Mouse (Mus musculus): Measurements from ENCODE around the gene Vwde. TPM values are rescaled to one million over a fixed set of nuclear protein-coding genes. Genes with fewer than 3 reads are reported as not detected.

The Vwde gene
- polyA plus RNA-seq, 1 experiment: not detected

- 94% methylated on average over 1 of the region's 1 CpGs for WGBS
Measured at GRCm38 (mm10) chr6:13137255-13137654, 87.5 kb downstream of the Vwde start.

GRCm38 (mm10) chr6:13108662-13109061 is 116.1 kb downstream of the Vwde start:
- H3K27me3 ChIP-seq (ENCODE audit: control insufficient read depth, insufficient read depth, low read length): no peaks in the 10 kb centered on the region
- no peak overlapping the region for H3K27ac ChIP-seq (ENCODE audit: control insufficient read depth, insufficient read depth, low read length)
- TF ChIP-seq CTCF (IDR thresholded peaks at IDR 0.05; ENCODE audit: borderline replicate concordance, control insufficient read depth, extremely low read depth, insufficient read depth, low read length, poor library complexity): no peak
- TF ChIP-seq POLR2A (IDR thresholded peaks at IDR 0.05; ENCODE audit: control insufficient read depth, extremely low read depth, insufficient read depth, low read length, poor library complexity): no peak
- DNase-seq: no peak
- no peaks in the 10 kb centered on the region for H3K4me1 ChIP-seq (replicated peaks; ENCODE audit: control insufficient read depth, insufficient read depth, low read length)
- WGBS: 71% methylated on average over 1 of the region's 1 CpGs
- no peaks in the 10 kb centered on the region for H3K36me3 ChIP-seq (ENCODE audit: control insufficient read depth, insufficient read depth, low read length)
- H3K4me3 ChIP-seq (ENCODE audit: control insufficient read depth, insufficient read depth, low read length): no peak overlapping the region

More at GRCm38 (mm10) chr6:13137255-13137654, 87.5 kb downstream of the Vwde start:
- Histone ChIP-seq H3K27me3 (ENCODE audit: control insufficient read depth, insufficient read depth, low read length) (no peaks in the 10 kb centered on the region), H3K36me3 (ENCODE audit: control insufficient read depth, insufficient read depth, low read length) (no peaks in the 10 kb centered on the region), H3K4me3 (ENCODE audit: control insufficient read depth, insufficient read depth, low read length) (no peak overlapping the region), H3K27ac (ENCODE audit: control insufficient read depth, insufficient read depth, low read length) (no peak overlapping the region), H3K4me1 (replicated peaks; ENCODE audit: control insufficient read depth, insufficient read depth, low read length) (no peaks in the 10 kb centered on the region)
- no peak for DNase-seq
- TF ChIP-seq POLR2A (IDR thresholded peaks at IDR 0.05; ENCODE audit: control insufficient read depth, extremely low read depth, insufficient read depth, low read length, poor library complexity): no peak

Other genes with a start within 250 kb of the Vwde start
- 24.6 and 24.9 TPM in 2 replicates for gene Tmem106b, start 155.2 kb downstream of the Vwde start, polyA plus RNA-seq (2012; rRNA removed)

Data from thymus, adult 2 months (tissue).